Mouse (Mus musculus) olfactory bulb, adult 2 months (tissue): ENCODE results near the gene Lrrc18.

Experiments
- CTCF ChIP-seq: fragments of 200-500 bp; IDR thresholded peaks from 2 replicates; pipeline ENCODE4 v1.5.1; 2012; ENCODE audit warnings: low read depth, mild to moderate bottlenecking, low read length, moderate library complexity; ENCODE audit not compliant: insufficient read depth
- POLR2A ChIP-seq: fragments of 200-500 bp; IDR thresholded peaks from 2 replicates; pipeline ENCODE4 v1.6.1; 2012; ENCODE audit warnings: mild to moderate bottlenecking, low read depth, low read length, moderate library complexity; ENCODE audit not compliant: insufficient read depth

GRCm38 (mm10) chr14:32964742-32965141 lies 26.4 kb upstream of the Lrrc18 start:
- TF ChIP-seq CTCF (no peak), POLR2A (no peak)
